Mouse (Mus musculus): ENCODE measurements around the gene Emid1.

The Emid1 gene

GRCm38 (mm10) chr11:5160722-5161485, 8.8 kb upstream of the Emid1 start:
- peak; percentile 79 to 81 for DNase-seq

- DNase-seq = peak; percentile 29 to 36
Observed at GRCm38 (mm10) chr11:5158056-5158455, 6.0 kb upstream of the Emid1 start.

- DNase-seq = no peak
Observed at GRCm38 (mm10) chr11:5154961-5155805, 3.1 kb upstream of the Emid1 start.

DNA sequence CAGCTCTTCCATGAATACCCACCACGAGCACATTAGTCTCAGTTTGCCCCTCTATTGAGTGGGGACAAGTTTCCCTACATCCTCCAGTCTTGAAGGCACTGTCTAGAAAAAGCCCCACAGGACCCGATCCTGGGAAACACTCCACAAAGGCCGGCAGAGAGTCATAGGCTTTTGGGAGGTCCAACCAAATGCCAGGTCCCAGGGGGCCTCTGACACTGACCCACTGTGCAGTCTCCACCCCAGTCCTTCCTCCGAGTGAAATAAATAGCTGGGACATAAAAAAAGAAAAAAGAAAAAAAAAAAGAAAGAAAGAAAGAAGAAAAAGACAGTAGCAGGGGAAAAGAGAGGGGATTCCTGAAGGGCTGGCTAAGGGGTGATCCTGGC, 818 bp downstream of the Emid1 start:
- no peak for DNase-seq

GRCm38 (mm10) chr11:5150416-5151246, 1.4 kb downstream of the Emid1 start:
- peak; percentile 62 to 66 for DNase-seq

- DNase-seq = peak in 1 of 2 experiments; percentile 22
Observed at GRCm38 (mm10) chr11:5149955-5150354, 2.1 kb downstream of the Emid1 start.

GRCm38 (mm10) chr11:5149249-5149648, 2.8 kb downstream of the Emid1 start:
- peak; percentile 33 to 37 for DNase-seq

GRCm38 (mm10) chr11:5145600-5145999, 6.5 kb downstream of the Emid1 start:
- DNase-seq = no peak

DNA sequence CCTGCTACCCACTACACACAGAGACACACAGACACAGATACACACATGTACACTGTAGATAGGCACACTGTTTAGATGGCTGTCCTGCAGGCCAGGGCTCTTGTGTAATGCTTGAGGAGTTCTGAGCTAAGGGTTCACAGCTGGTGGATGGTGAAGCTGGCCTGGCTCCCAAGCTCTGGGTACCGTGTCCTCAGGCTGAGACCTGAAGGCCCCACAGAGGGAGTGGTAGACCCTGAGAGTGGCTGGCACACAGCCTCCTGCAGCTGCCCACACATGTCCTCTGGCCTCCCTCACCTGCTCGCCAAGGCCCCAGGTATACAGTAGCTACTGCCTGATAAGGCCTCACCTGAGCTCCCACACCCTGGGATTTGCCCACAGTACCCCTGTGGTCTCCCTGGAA, 10.1 kb downstream of the Emid1 start:
- no peak for DNase-seq

DNA sequence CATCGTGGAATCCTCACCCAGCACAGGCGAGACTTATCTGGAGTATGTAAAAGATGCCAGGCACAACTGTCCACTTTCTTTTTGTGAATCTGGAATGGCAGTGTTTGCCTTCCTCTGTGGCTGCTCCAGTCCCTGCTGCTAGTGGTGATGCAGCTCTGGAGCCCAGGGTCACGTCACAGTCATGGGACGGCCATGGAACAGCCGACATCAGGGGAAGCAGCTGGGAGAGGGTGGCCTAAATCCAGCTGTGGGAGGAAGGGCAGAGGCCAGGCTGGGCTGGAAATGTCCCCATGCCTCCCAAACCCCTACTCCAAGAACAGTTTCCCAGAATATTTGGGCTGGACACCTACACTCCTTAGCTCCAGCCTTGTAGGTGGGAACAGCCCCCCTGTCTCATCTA, 10.8 kb downstream of the Emid1 start:
- no peak for DNase-seq

DNA sequence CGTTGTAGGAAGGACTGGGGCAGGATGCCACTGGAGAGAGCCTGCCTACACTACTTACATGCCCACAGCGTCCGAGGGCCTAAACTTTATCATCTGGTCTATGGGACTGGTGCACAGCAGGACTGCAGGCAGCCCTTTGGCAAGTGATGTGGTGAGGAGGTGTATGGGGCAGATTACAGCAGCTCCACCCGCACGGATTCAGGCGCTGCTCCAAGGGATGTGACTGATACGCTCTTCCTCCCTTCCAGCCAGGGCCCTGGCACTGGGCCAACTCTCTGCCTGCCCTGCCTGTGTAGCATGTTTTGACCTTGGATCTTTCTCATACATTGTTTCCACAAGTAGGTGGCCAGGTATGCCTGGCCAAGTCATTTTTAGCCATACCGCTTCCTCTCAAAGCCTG, 11.4 kb downstream of the Emid1 start:
- no peak for DNase-seq

DNA sequence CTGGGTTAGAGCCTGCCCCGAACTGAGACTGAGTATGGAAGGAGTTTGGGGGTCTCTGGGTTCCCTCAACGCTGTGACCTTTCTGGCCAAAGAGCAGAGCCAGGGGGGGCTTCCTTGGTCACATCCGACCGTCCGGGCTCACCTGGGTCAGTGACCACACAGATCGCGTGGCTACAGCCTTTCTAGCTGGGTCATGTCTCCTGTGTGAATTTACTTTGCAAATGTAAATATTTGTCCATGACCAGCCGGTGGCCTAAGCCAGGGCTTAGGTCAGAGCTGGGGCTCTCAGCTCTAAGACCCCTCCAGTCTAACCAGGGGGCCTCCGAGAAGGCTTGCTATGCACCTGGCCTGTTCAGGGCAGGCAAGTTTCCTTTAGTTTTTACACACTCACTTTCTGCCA, 12.7 kb downstream of the Emid1 start:
- DNase-seq = no peak

DNA sequence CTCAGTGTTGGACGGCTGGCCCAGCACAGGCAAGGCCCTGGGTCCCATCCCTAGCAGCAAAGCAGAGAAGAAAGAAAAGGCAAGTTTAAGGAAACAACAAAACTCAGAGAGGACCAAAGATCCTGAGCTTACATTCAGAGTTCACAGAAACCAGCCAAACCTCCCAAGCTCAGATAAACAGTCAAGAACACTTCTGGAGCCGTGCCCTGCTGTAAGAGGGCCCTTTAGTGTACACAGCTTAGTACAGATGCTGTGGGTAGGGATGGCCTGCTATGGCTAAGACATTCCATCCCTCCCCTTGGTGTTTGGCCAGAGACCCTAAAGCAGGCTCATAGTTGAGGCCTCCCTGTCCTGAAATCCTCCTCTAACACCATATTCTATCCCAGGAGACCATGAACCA, 13.4 kb downstream of the Emid1 start:
- no peak for DNase-seq

DNA sequence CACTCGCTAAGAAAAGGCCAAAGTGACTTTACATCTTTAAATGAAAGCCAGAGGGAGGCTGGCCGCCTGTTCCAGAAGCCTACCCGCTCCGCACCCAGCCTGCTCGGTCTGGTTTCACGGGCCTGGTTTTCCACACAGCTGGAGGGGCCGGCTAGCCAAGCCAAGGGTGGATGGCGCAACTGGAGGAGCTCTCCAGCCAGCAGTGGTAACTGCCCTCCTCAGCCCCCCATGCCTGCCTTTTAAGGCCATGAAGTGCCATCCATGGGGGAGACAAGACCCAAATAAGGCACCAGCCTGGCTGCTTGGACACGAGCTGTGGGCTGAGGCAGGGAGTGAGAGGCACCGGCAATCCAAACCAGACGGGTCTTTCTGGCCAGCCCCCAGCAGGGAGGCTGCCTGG, 16.1 kb downstream of the Emid1 start:
- no peak for DNase-seq

- no peak for DNase-seq
Observed at GRCm38 (mm10) chr11:5132751-5133150, 19.3 kb downstream of the Emid1 start.

- no peak for DNase-seq
Observed at GRCm38 (mm10) chr11:5130111-5130665, 21.9 kb downstream of the Emid1 start.

DNA sequence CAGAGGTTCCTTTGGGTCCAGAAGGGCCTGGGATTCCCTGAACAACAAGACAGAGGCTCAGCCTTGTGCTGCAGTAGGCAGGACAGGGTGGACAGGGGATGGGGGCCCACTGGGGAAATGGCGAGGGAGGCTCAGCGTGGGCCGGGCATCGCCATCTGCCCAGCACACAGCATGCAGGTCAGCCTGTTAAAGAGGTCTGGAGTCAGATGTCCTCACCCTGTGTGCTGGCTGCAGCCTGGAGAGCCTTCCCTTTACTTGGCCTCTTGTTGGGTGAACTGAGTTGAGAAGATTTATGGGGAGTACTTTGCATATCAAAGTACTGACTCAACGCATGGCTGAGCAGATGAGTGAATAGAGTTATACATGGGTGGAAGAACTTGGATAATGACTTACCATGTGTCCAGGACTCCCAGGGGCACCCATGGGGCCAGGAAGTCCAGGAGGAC, 23.0 kb downstream of the Emid1 start:
- DNase-seq = no peak

- no peak for DNase-seq
Observed at GRCm38 (mm10) chr11:5125713-5126112, 26.3 kb downstream of the Emid1 start.

- peak; percentile 94 to 95 for DNase-seq
Observed at GRCm38 (mm10) chr11:5114931-5115581, 37.0 kb downstream of the Emid1 start.

DNA sequence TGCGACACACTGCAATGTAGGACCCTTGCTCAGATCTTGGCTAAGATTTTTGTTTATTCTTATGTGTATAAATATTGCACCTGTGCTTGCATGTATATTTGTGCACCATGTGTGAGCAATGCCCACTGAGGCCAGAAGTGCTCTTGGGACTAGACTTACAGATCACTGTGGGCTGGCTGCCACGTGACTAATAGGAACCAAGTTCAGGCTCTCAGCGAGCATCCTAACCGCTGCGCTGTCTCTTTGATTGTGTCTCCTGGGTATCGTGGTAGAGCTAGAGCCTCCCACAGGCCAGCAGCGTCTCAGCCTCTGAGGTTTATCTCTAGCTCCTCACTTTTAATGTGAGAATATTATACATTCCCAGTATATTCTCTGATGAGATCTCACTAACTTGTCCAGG, 38.4 kb downstream of the Emid1 start:
- DNase-seq = no peak

GRCm38 (mm10) chr11:5109441-5109840, 42.6 kb downstream of the Emid1 start:
- no peak for DNase-seq

GRCm38 (mm10) chr11:5103986-5104509, 48.0 kb downstream of the Emid1 start:
- DNase-seq = no peak
